Mouse (Mus musculus) spleen, adult 2 months (tissue): ENCODE data around the gene Zfp786.

Experiments used
- CTCF ChIP-seq: fragments of 200-500 bp; IDR thresholded peaks from 2 replicates; pipeline ENCODE4 v1.5.1; 2011; ENCODE audit warnings: mild to moderate bottlenecking, inconsistent platforms; ENCODE audit not compliant: insufficient read depth, insufficient read length, insufficient replicate concordance; ENCODE audit errors: extremely low read depth
- POLR2A ChIP-seq: fragments of 200-500 bp; IDR thresholded peaks from 2 replicates; pipeline ENCODE4 v1.6.1; 2011; ENCODE audit warnings: low read depth, low read length, inconsistent platforms

DNA sequence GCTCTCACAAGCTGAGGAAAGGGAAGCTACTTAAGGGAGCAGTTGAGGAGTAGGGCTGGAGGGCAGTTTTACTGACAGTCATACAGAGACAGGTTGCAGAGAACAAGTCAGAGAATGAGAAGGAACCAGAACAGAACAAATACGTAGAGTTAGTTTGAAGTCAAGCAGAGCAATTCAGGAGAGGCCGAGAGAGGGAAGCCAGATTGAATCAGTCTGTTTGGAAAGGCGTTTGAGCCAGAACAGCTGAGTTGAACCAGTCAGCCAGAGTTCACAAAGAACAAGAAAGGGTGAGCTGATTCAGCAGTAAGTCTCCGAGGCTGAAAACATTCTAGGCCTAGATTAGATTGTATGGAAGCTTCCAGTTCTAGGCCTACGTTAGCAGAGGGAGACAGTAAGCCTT is 37.4 kb downstream of the Zfp786 start:
- TF ChIP-seq CTCF, result no peak
- TF ChIP-seq POLR2A, result no peak
